Mouse (Mus musculus) MN1 (cell line): Measurements from ENCODE around the gene Uimc1.
"Not testable (repeated sequence)": the region's sequence is repeated elsewhere in the genome, so short reads cannot be mapped to it uniquely, and the experiment has no call there.

Experiments
- DNase-seq: peaks from one replicate; pipeline ENCODE4 v3.0.0-alpha.2; 2016; ENCODE audit warnings: low spot score

Uimc1 gene

DNA sequence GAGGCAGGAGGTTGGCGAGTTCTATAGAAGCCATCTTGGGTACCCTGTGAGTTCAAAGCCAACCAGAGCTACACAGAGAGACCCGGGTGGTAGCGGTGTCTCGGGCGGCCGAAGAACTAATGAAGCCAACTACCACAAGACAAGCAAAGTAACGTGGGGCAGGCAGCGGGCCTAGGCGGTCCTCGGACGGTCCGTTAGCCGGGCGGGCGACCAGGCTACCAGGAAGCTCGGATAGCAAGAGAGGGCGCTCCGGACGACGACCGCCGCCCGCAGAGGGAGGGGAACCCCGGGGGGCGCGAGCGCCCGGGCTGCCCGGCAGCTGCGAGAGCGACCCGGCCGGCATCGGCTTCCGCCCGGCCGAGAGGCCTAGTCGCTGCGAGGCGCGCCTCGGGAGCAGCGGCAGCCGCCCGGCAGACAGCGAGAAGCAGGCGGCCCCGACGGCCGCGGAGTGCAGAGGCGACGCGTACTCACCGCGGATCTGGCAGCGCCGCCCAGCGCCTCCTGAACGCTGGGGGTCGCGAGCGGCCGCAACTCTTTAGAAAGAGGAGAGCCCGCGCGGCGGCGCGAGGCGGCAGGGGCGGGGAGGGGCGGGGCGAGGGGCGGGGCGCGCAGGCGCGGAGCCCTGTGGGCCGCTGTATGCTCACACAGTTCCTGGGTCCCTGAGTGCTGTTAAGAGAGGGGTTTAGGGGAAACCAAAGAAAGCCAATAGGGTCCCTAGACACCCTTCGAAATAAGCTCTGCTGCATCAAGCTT is at the start of gene Uimc1:
Uimc1 (minus strand) TSS at position 575 of the 753 bp plus-strand sequence.
- peak; percentile 92 for DNase-seq

- no peak for DNase-seq
These were observed 40.2 kb upstream of the Uimc1 start for GRCm38 (mm10) chr13:55140271-55140670.

DNA sequence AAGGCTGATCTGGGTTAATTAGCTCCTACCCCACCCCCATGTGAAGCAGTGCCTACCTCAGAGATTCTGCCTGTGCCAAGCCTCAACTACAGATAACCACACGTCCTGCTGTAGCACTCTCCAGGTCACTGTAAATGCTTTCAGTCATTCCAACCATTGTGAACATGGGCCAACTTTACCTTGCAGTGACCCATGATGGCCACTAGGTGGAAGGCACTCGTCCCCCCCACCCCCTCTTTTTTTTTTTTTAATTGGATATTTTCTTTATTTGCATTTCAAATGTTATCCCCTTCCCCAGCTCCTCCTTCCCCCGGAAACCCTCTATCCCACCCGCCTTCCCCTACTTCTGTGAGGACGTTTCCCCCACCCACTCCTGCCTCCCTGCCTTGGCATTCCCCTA is 35.3 kb upstream of the Uimc1 start:
- DNase-seq: peak; percentile 12

GRCm38 (mm10) chr13:55133448-55133847 is 33.3 kb upstream of the Uimc1 start, which contains the start of gene Gm17617:
Gm17617 (minus strand) TSS chr13:55133548.
- DNase-seq: no peak

- DNase-seq: no peak
These were observed 24.8 kb upstream of the Uimc1 start for GRCm38 (mm10) chr13:55124903-55125302.

- no peak for DNase-seq
These were observed 14.3 kb upstream of the Uimc1 start for GRCm38 (mm10) chr13:55114375-55114774.

GRCm38 (mm10) chr13:55107694-55108093 is 7.6 kb upstream of the Uimc1 start:
- peak; percentile 21 for DNase-seq

DNA sequence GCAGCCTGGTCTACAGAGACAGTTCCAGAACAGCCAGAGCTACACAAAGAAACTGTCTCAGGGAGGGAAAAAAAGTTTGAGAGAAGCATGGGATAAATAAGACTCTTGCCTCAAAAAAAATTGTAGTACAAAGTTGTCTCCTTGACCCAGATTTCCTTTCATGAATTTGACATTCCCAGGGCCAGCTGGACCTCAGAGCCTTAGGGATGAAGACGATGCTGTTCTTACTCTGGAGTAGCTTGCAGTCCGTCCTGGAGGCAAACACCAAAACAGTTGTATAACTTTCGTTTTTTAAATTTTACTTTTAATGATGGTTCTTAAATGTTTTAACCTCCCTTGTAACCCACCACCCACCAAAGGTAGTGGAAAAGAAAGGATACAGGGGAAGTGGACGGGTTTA is 7.0 kb upstream of the Uimc1 start:
- no peak for DNase-seq

DNA sequence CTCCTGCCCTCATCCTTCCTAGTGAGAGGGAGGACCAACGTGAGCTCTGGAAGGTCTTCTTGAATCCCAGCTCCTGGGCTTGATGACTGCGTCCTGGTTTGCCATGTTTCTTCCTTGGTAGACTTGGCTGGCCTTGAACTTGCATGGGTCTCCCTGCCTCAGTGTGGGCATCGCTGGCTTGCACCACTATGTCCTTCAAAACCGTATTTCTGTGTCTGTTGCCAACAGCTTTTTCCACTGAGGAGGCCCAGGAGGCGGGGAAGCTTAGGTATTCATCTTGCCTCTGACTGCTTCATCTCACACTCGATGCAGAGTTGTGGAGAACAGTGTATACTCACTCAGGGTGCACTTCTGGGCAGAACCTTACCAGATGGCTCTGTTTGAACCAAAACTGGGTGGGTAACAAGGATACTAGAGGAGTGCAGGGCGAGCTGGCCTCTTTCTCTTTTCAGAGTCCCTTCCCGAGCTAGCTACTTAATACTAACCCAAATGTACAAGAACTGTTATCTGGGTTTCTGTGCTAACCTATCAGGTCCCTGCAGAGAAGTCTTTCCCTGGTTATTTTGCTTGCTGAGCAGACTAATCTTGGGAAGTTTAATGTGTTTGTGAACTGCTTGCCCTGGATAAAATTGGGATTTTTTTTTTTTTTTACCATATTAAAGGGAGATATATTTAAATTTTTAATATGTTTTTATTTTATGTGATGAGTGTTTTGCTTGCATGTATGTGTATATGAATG is 6.0 kb upstream of the Uimc1 start:
- DNase-seq: peak; percentile 48

- DNase-seq: peak; percentile 97
These were observed 5.2 kb upstream of the Uimc1 start, which contains the start of gene Zfp346 for GRCm38 (mm10) chr13:55105045-55105952. Zfp346 (plus strand) TSS chr13:55105311.

DNA sequence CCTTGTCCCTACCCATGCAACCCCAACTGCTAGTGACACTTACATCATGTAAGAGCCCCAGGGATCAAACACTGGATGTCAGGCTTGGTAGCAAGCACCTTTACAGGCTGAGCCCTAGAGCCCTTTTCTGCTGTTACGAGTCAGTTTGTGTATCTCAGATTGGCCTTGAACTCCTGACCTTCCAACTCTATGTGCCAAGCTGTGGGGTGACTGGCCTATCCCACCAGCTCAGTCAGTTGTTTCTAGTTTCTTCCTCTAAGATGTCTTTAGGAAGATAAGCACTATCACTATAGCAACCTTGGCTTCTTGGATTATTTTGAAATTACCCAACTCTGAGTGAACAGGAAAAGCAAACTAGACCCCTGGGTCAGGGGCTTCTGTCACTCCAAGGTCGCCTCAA is 3.3 kb upstream of the Uimc1 start:
- no peak for DNase-seq

DNA sequence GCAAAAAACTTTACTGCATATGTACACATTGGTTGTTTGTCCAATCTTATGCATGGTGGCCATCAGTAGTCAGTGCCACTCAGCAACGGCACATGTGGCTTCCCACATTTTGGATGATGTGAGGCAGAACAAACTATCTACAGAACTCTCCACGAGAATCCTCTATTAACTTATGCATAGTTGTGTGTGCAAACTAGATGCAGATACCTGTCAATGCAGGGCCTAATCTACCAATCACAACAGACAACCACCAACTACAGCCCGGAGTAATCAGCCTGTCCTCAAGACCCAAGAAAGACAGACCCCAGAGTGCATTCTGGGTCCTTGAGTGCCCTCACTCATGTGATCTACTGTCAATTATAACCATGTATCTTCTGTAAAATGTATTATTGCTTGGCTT is 2.3 kb upstream of the Uimc1 start:
- DNase-seq: no peak

GRCm38 (mm10) chr13:55101627-55102026 is 1.5 kb upstream of the Uimc1 start:
- DNase-seq: no peak

- peak; percentile 65 for DNase-seq
These were observed 904 bp downstream of the Uimc1 start for GRCm38 (mm10) chr13:55099066-55099725.

- DNase-seq: not testable (repeated sequence)
These were observed 2.3 kb downstream of the Uimc1 start for GRCm38 (mm10) chr13:55097841-55098240.

DNA sequence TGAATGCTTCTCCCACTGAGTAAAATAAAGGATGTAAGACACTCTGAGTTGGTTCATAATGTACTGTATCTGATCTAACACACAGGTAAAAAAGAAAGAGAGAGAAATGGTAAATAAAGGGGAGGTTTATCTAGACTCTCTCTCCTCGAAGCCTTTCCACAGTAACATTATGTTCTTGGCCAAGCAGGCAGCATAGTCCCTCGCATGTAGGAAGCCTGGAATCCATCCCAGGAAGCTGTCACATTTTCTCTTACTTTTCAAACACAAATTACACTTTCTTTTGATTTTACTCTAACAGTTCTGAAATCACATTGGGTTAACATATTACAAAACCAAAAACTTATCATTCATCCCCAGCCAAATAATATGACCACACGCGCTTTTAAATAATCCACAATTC is 7.5 kb downstream of the Uimc1 start:
- DNase-seq: no peak

DNA sequence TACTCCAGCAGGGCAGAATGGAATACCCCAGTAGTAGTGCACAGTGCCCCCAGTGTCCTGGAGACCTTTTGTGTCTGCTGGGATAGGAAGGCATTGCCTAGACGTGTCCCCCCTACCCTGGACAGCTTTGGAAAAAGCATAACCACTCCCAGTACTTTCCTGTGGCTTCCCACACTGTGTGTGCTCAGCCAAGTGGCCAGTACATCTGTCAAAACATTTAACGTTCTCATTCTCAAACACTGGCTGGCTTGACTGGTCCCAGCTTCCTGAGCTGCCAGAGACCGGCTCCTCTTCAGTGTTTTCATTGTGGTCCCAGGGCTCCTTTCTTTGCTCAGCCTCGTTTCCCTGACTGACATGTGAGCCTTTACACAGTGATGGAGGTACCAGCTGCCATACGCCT is 24.5 kb downstream of the Uimc1 start:
- no peak for DNase-seq

DNA sequence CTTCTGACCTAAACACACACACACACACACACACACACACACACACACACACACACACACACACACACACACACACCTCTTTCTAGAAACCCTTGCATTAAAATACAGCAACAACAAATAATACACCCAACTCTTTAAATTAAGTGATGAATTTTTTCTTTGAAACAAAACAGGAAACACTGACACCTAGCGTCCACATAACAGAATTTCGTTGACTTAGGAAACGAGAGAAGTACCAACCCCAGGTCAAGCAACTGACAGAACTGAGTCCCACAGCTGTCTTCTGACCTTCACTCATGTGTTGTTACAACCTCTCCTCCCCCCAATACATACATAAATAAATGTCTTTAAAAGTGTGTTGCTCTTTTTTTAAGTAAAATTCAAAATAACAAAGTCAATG is 28.8 kb downstream of the Uimc1 start:
- peak; percentile 71 for DNase-seq

DNA sequence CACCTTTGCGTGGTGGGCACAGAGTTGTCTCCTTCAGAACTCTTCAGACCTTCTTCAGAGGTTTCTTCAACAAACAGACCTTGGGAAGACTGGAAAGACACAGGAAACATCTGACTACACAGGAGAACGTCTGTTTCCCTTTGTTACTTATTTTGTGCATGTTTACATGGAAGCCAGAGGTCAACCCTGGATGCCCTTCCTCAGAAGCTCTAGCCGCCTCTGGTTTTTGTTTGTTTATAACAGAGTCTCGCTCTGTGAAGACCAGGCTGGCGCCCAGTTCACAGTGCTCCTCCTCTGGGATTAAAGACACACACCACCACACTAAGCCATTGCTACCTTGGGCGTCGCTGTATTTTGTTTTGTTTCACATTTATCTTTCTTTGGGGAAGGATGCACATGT is 30.4 kb downstream of the Uimc1 start:
- DNase-seq: no peak

GRCm38 (mm10) chr13:55063276-55063675 is 36.8 kb downstream of the Uimc1 start:
- DNase-seq: no peak

DNA sequence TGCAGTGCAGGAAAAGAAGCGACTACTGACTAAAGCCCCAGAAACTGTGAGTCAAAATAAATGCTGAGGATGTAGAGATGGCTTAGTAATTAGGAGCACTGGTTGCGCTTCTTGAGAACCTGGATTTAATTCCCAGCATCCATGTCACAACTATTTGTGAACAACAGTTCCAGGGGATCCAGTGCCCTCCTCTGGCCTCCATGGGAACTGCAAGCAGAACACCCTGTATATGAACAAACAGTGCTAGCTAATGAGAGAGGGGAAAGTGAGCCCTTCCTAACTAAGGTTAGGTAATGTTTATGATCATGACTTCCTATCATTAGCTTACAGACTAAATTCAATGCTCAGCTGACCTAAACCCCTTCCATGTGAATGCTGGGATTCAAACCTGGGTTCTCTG is 42.1 kb downstream of the Uimc1 start:
- DNase-seq: peak; percentile 12

DNA sequence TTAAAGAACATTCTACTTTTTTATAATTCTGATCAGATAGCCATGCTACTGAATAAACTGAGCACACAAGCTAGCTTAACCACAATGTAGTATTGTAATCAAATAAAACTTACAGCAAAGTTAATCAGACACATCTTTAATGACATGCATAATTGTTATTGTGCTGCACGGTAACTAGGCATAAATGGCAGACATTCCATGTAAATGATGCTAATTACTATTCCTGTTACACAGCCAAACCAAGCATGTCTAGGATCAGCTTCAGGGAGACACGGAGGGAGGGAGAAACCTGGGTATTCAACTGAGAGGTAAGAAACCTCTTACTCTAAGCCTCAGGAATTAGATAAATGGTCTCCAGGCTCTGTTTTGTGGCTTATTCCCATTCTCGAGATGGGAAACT is 52.4 kb downstream of the Uimc1 start:
- no peak for DNase-seq
